Mouse (Mus musculus) CH12.LX (cell line): Measurements from ENCODE around the gene Reln. TPM values are rescaled to one million over a fixed set of nuclear protein-coding genes. Genes with fewer than 3 reads are reported as not detected.

Source experiments
- DNase-seq: peaks from one replicate; pipeline ENCODE4 v3.0.0-alpha.2; 2013; ENCODE audit errors: extremely low read depth
- H3K27ac ChIP-seq: 2 replicates; pipeline ENCODE4 v1.5.1; 2012; ENCODE audit warnings: low read depth, mild to moderate bottlenecking, control low read depth, moderate library complexity; ENCODE audit not compliant: insufficient read depth
- H3K27me3 ChIP-seq: replicated peaks from 2 replicates; pipeline ENCODE3; 2012; ENCODE audit warnings: inconsistent platforms
- H3K36me3 ChIP-seq, 2 experiments: replicated peaks in 1 of 2; 2 replicates each; pipeline versions ENCODE3 to v1.6.1; 2012; ENCODE audit warnings: inconsistent platforms in 1 of 2, low read length in 1 of 2, mild to moderate bottlenecking in 1 of 2, mixed read lengths in 1 of 2, moderate library complexity in 1 of 2; ENCODE audit not compliant: control insufficient read depth in 1 of 2, insufficient read depth in 1 of 2
- H3K4me1 ChIP-seq, 2 experiments: 2 replicates each; pipeline ENCODE4 v1.6.1; 2012; ENCODE audit warnings: inconsistent platforms in 1 of 2, moderate library complexity in 1 of 2; ENCODE audit not compliant: insufficient read depth in 2 of 2, control insufficient read depth in 1 of 2
- H3K4me2 ChIP-seq: 2 replicates; pipeline ENCODE4 v1.6.1; 2012; ENCODE audit warnings: low read depth, mild to moderate bottlenecking, control low read depth; ENCODE audit not compliant: poor library complexity, insufficient read depth, severe bottlenecking
- H3K4me3 ChIP-seq, 3 experiments: fragments of 150-350 bp in 1 of 3; sonication (generic) in 1 of 3; replicated peaks in 1 of 3; 2 replicates each; pipeline versions ENCODE3 to v1.5.1; 2011 to 2012; ENCODE audit warnings: low read depth in 2 of 3, low read length in 2 of 3, mild to moderate bottlenecking in 2 of 3, moderate library complexity in 2 of 3, control low read depth in 1 of 3, improper control_type of control experiment in 1 of 3, inconsistent platforms in 1 of 3, mixed read lengths in 1 of 3; ENCODE audit not compliant: poor library complexity in 1 of 3
- H3K79me2 ChIP-seq: replicated peaks from 2 replicates; pipeline ENCODE4 v1.6.1; 2012; ENCODE audit warnings: mild to moderate bottlenecking, moderate library complexity; ENCODE audit not compliant: control insufficient read depth, poor library complexity, insufficient read depth, severe bottlenecking; ENCODE audit errors: extremely low read depth
- H3K9ac ChIP-seq: 2 replicates; pipeline ENCODE4 v1.6.1; 2012; ENCODE audit warnings: low read depth, mild to moderate bottlenecking, control low read depth, moderate library complexity; ENCODE audit not compliant: insufficient read depth
- H3K9me3 ChIP-seq: replicated peaks from 2 replicates; pipeline ENCODE3; 2012; ENCODE audit warnings: low read length, inconsistent platforms, mixed read lengths
- BHLHE40 ChIP-seq: IDR thresholded peaks from 2 replicates; pipeline ENCODE4 v1.6.1; 2011; ENCODE audit warnings: mild to moderate bottlenecking, low read depth, low read length, improper control_type of control experiment
- CTCF ChIP-seq, 2 experiments: IDR thresholded peaks in 1 of 2; conservative IDR thresholded peaks in 1 of 2; 2 replicates each; pipeline ENCODE4 v1.5.1; 2011 to 2012; ENCODE audit warnings: low read depth in 2 of 2, low read length in 2 of 2, improper control_type of control experiment in 1 of 2, inconsistent platforms in 1 of 2, mild to moderate bottlenecking in 1 of 2, moderate library complexity in 1 of 2
- ELF1 ChIP-seq: IDR thresholded peaks from 2 replicates; pipeline ENCODE4 v1.6.1; 2014; ENCODE audit warnings: low read depth, mild to moderate bottlenecking, inconsistent platforms, low read length, improper control_type of control experiment
- ETS1 ChIP-seq: conservative IDR thresholded peaks from 2 replicates; pipeline ENCODE4 v1.6.1; 2012; ENCODE audit warnings: low read depth, mild to moderate bottlenecking, inconsistent platforms, low read length, improper control_type of control experiment, moderate library complexity
- GABPA ChIP-seq: IDR thresholded peaks from 2 replicates; pipeline ENCODE4 v1.6.1; 2012; ENCODE audit warnings: low read depth, low read length, improper control_type of control experiment, inconsistent platforms; ENCODE audit not compliant: insufficient replicate concordance
- HCFC1 ChIP-seq: IDR thresholded peaks from 2 replicates; pipeline ENCODE4 v1.6.1; 2012; ENCODE audit warnings: low read depth, mild to moderate bottlenecking, inconsistent platforms, low read length, improper control_type of control experiment
- IRF4 ChIP-seq: IDR thresholded peaks from 2 replicates; pipeline ENCODE4 v1.6.1; 2014; ENCODE audit warnings: low read depth, mild to moderate bottlenecking, inconsistent platforms, low read length, improper control_type of control experiment
- JUND ChIP-seq: conservative IDR thresholded peaks from 2 replicates; pipeline ENCODE4 v1.6.1; 2011; ENCODE audit warnings: low read depth, low read length, improper control_type of control experiment
- MAFK ChIP-seq: IDR thresholded peaks from 2 replicates; pipeline ENCODE4 v1.6.1; 2011; ENCODE audit warnings: low read length, improper control_type of control experiment; ENCODE audit not compliant: insufficient replicate concordance
- MAX ChIP-seq: IDR thresholded peaks from 2 replicates; pipeline ENCODE4 v1.6.1; 2011; ENCODE audit warnings: low read length, improper control_type of control experiment
- MAZ ChIP-seq: IDR thresholded peaks from 2 replicates; pipeline ENCODE4 v1.6.1; 2012; ENCODE audit warnings: low read depth, mild to moderate bottlenecking, inconsistent platforms, low read length, improper control_type of control experiment, moderate library complexity
- MEF2A ChIP-seq: IDR thresholded peaks from 2 replicates; pipeline ENCODE4 v1.6.1; 2014; ENCODE audit warnings: low read depth, mild to moderate bottlenecking, inconsistent platforms, low read length, improper control_type of control experiment, borderline replicate concordance
- NELFE ChIP-seq: IDR thresholded peaks from 2 replicates; pipeline ENCODE4 v1.6.1; 2011; ENCODE audit warnings: low read depth, low read length, improper control_type of control experiment
- NRF1 ChIP-seq: IDR thresholded peaks from 2 replicates; pipeline ENCODE4 v1.6.1; 2014; ENCODE audit warnings: low read depth, mild to moderate bottlenecking, inconsistent platforms, low read length, improper control_type of control experiment, moderate library complexity
- POLR2AphosphoS2 ChIP-seq: IDR thresholded peaks from 2 replicates; pipeline ENCODE4 v1.6.1; 2011; ENCODE audit warnings: low read depth, low read length, improper control_type of control experiment
- RAD21 ChIP-seq: IDR thresholded peaks from 2 replicates; pipeline ENCODE4 v1.6.1; 2011; ENCODE audit warnings: low read depth, mild to moderate bottlenecking, low read length, improper control_type of control experiment, moderate library complexity
- RCOR1 ChIP-seq: conservative IDR thresholded peaks from 2 replicates; pipeline ENCODE4 v1.6.1; 2012; ENCODE audit warnings: low read depth, mild to moderate bottlenecking, inconsistent platforms, low read length, improper control_type of control experiment
- SIN3A ChIP-seq: IDR thresholded peaks from 2 replicates; pipeline ENCODE4 v1.6.1; 2012; ENCODE audit warnings: low read length, improper control_type of control experiment, inconsistent platforms
- SMC3 ChIP-seq: IDR thresholded peaks from 2 replicates; pipeline ENCODE4 v1.6.1; 2011; ENCODE audit warnings: low read depth, low read length, improper control_type of control experiment
- TBP ChIP-seq: conservative IDR thresholded peaks from 2 replicates; pipeline ENCODE4 v1.6.1; 2011; ENCODE audit warnings: low read depth, low read length, improper control_type of control experiment
- ZC3H11A ChIP-seq: IDR thresholded peaks from 2 replicates; pipeline ENCODE4 v1.6.1; 2012; ENCODE audit warnings: low read depth, mild to moderate bottlenecking, inconsistent platforms, low read length, improper control_type of control experiment
- ZKSCAN1 ChIP-seq: IDR thresholded peaks from 2 replicates; pipeline ENCODE4 v1.6.1; 2012; ENCODE audit warnings: low read depth, inconsistent platforms, low read length, improper control_type of control experiment, borderline replicate concordance
- ZMIZ1 ChIP-seq: IDR thresholded peaks from 2 replicates; pipeline ENCODE4 v1.6.1; 2012; ENCODE audit warnings: low read depth, mild to moderate bottlenecking, inconsistent platforms, low read length, improper control_type of control experiment
- ZNF384 ChIP-seq: IDR thresholded peaks from 2 replicates; pipeline ENCODE4 v1.6.1; 2012; ENCODE audit warnings: low read depth, low read length, improper control_type of control experiment, inconsistent platforms
- dilution Hi-C: fragments of 300-500 bp; cut with MboI; formaldehyde crosslinking; loops from 2 replicates; pipeline ENCODE4 v1.14.3; 2020; ENCODE audit warnings: low sequenced_read_pairs; ENCODE audit not compliant: extremely low pct_unique_long_range_greater_than_20kb, extremely low pct_ligation_motif_present
- in situ Hi-C: fragments of 300-500 bp; cut with MboI; formaldehyde crosslinking; loops from 3 replicates; pipeline ENCODE4 v1.14.3; 2019; ENCODE audit warnings: low sequenced_read_pairs, low pct_ligation_motif_present, low pct_unique_long_range_greater_than_20kb, mixed read lengths
- polyA plus RNA-seq: library from polyadenylated mRNA; unstranded; fragments of >175 nt; gene quantifications from 2 replicates; pipeline ENCODE4 v1.2.1, GENCODE M21; 2012; ENCODE audit warnings: low read depth; ENCODE audit not compliant: insufficient read length
- total RNA-seq, 2 experiments: library from RNA; depleted of rRNA; stranded (reverse); fragments of 300-350 nt in 1 of 2; fragments of >200 nt in 1 of 2; gene quantifications; 2 replicates each; pipeline ENCODE4 v1.2.3; 2012 to 2014

Reln gene
- total and polyA plus RNA-seq, 3 experiments, result 0.03 to 0.04 TPM; not detected in 1

DNA sequence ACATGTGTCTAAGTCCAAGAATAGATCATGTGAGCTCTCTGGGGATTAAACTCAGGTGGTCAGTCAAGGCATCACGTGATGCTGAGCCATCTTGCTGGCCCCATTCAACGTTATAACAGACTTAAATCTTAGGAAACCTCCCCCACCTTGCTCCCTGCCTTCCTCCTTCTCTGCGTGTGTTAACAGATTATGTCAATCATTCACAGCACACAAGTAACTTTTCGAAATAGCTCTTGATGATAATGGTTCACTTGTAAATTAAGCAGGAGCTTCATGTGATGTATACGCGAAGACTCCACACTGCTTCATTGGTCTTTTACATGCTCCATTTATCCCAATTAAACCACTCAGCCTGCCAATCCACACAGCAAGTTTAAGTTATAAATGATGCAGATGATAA lies 271.9 kb downstream of the Reln start:
- H3K4me1 ChIP-seq, result no peaks in the 10 kb centered on the region
- H3K79me2 ChIP-seq, result no peaks in the 10 kb centered on the region
- TF ChIP-seq GABPA, result no peak
- no peak for TF ChIP-seq RCOR1
- TF ChIP-seq HCFC1, result no peak
- TF ChIP-seq ZMIZ1, result no peak
- no peak for TF ChIP-seq TBP
- no peak for TF ChIP-seq NELFE
- no peak for TF ChIP-seq ZC3H11A
- TF ChIP-seq BHLHE40, result no peak
- TF ChIP-seq MAX, result no peak
- no peak for TF ChIP-seq RAD21
- TF ChIP-seq MAFK, result no peak
- TF ChIP-seq IRF4, result no peak
- no peak for TF ChIP-seq SIN3A
- TF ChIP-seq ZNF384, result no peak
- no peak overlapping the region for H3K4me3 ChIP-seq
- H3K4me2 ChIP-seq, result no peak overlapping the region
- H3K9ac ChIP-seq, result no peak overlapping the region
- no peaks in the 10 kb centered on the region for H3K9me3 ChIP-seq
- H3K27ac ChIP-seq, result no peak overlapping the region
- H3K27me3 ChIP-seq, result no peaks in the 10 kb centered on the region
- H3K36me3 ChIP-seq, result no peaks in the 10 kb centered on the region
- dilution Hi-C loops, result no loop called here
- in situ Hi-C loops, result no loop called here
- no peak for DNase-seq

GRCm38 (mm10) chr5:22059251-22059650 lies 285.3 kb downstream of the Reln start:
- Histone ChIP-seq H3K79me2 (no peaks in the 10 kb centered on the region), H3K9me3 (no peaks in the 10 kb centered on the region), H3K4me2 (no peak overlapping the region), H3K27ac (no peak overlapping the region), H3K4me3 (no peak overlapping the region), H3K4me1 (no peaks in the 10 kb centered on the region), H3K9ac (no peak overlapping the region), H3K27me3 (no peaks in the 10 kb centered on the region), H3K36me3 (no peaks in the 10 kb centered on the region)
- dilution Hi-C loops, result no loop called here
- in situ Hi-C loops, result no loop called here
- no peak for DNase-seq
- TF ChIP-seq ETS1, result no peak
- no peak for TF ChIP-seq NRF1
- TF ChIP-seq SMC3, result no peak
- TF ChIP-seq MAX, result no peak
- no peak for TF ChIP-seq MEF2A
- no peak for TF ChIP-seq SIN3A
- TF ChIP-seq CTCF (conservative IDR thresholded peaks at IDR 0.05 in 1 of 2, IDR thresholded peaks at IDR 0.05 in 1 of 2; ENCODE audit: low read depth in 2 of 2, low read length in 2 of 2), result no peak
- TF ChIP-seq POLR2AphosphoS2, result no peak
- TF ChIP-seq MAZ, result no peak
- TF ChIP-seq ZMIZ1, result no peak
- no peak for TF ChIP-seq JUND
- TF ChIP-seq ZNF384, result no peak
- TF ChIP-seq NELFE, result no peak
- no peak for TF ChIP-seq ZKSCAN1
- no peak for TF ChIP-seq ELF1
